Mouse (Mus musculus) embryonic facial prominence, embryonic 14.5 days (tissue): ENCODE measurements around the gene Rtl10. TPM values are rescaled to one million over a fixed set of nuclear protein-coding genes. Genes with fewer than 3 reads are reported as not detected.

Experiments used
- ATAC-seq: fragments of 200-750 bp; cut with Nextera tagmentation; 2 replicates; pipeline ENCODE4 v1.8.0; 2017; ENCODE audit warnings: low read depth, moderate number of reproducible peaks, moderate TSS enrichment
- DNase-seq: peaks from one replicate; pipeline ENCODE4 v3.0.0-alpha.2; 2015; ENCODE audit warnings: low spot score
- H3K27ac ChIP-seq: fragments of 300-500 bp; sonication (generic); replicated peaks from 2 replicates; pipeline ENCODE4 v1.5.1; 2014; ENCODE audit warnings: low read depth, mild to moderate bottlenecking, low read length, moderate library complexity
- H3K27me3 ChIP-seq: fragments of 300-500 bp; sonication (generic); replicated peaks from 2 replicates; pipeline ENCODE4 v1.6.1; 2014; ENCODE audit warnings: low read length; ENCODE audit not compliant: control insufficient read depth, insufficient read depth
- H3K36me3 ChIP-seq: fragments of 300-500 bp; sonication (generic); 2 replicates; pipeline ENCODE4 v1.6.1; 2014; ENCODE audit warnings: low read length, mixed read lengths; ENCODE audit not compliant: control insufficient read depth, insufficient read depth
- H3K4me1 ChIP-seq: fragments of 300-500 bp; sonication (generic); 2 replicates; pipeline ENCODE4 v1.6.1; 2014; ENCODE audit warnings: antibody characterized with exemption, low read length; ENCODE audit not compliant: control insufficient read depth, insufficient read depth
- H3K4me2 ChIP-seq: fragments of 300-500 bp; sonication (generic); 2 replicates; pipeline ENCODE4 v1.6.1; 2014; ENCODE audit warnings: low read depth, mild to moderate bottlenecking, low read length, moderate library complexity, mixed read lengths
- H3K4me3 ChIP-seq: fragments of 300-500 bp; sonication (generic); 2 replicates; pipeline ENCODE4 v1.5.1; 2014; ENCODE audit warnings: low read depth, mild to moderate bottlenecking, low read length
- H3K9ac ChIP-seq: fragments of 300-500 bp; sonication (generic); 2 replicates; pipeline ENCODE4 v1.6.1; 2014; ENCODE audit warnings: low read depth, mild to moderate bottlenecking, low read length, moderate library complexity, mixed read lengths
- H3K9me3 ChIP-seq: fragments of 300-500 bp; sonication (generic); 2 replicates; pipeline ENCODE4 v1.6.1; 2016; ENCODE audit warnings: low read length; ENCODE audit not compliant: control insufficient read depth
- WGBS: fragments of 180-500 bp; shearing (Covaris S2); extraction: QIAGEN DNeasy Blood & Tissue Kit; methylation state at CpG from one replicate; pipeline ENCODE4 v1.1.7; 2014; 5-methylcytosine and 5-hydroxymethylcytosine counted together
- polyA plus RNA-seq: library from polyadenylated mRNA; unstranded; fragments of >200 nt; fragmentation: Nextera tagmentation; extraction: Ambion mirVana; gene quantifications from 2 replicates; pipeline ENCODE4 v1.2.1, GENCODE M21; 2014

The Rtl10 gene
- polyA plus RNA-seq, 1 experiment from 2014 or later = 3.2 TPM

GRCm38 (mm10) chr16:18472976-18473375 is 25.7 kb upstream of the Rtl10 start:
- no peaks in the 10 kb centered on the region for H3K27me3 ChIP-seq
- H3K4me2 ChIP-seq = no peak overlapping the region
- ATAC-seq (no peak; the same call in 1 of the 2 replicates), DNase-seq (no peak)
- H3K4me3 ChIP-seq = no peak overlapping the region
- H3K36me3 ChIP-seq = no peaks in the 10 kb centered on the region; the same call in 1 of the 2 replicates
- no peak overlapping the region for H3K9ac ChIP-seq
- whole genome bisulfite sequencing = 89% methylated on average over 8 of the region's 8 CpGs
- no peak overlapping the region for H3K27ac ChIP-seq
- peaks cover 8% of the 10 kb centered on the region; the same call in 1 of the 2 replicates for H3K4me1 ChIP-seq
- H3K9me3 ChIP-seq = no peaks in the 10 kb centered on the region

GRCm38 (mm10) chr16:18474021-18474420 is 24.7 kb upstream of the Rtl10 start:
- Histone ChIP-seq H3K27ac (no peak overlapping the region), H3K9ac (no peak overlapping the region), H3K4me3 (no peak overlapping the region), H3K9me3 (no peaks in the 10 kb centered on the region), H3K36me3 (no peaks in the 10 kb centered on the region; the same call in 1 of the 2 replicates), H3K4me1 (peaks cover 8% of the 10 kb centered on the region; the same call in 1 of the 2 replicates), H3K27me3 (no peaks in the 10 kb centered on the region), H3K4me2 (no peak overlapping the region)
- ATAC-seq (no peak), DNase-seq (no peak)
- WGBS = 81% methylated on average over 2 of the region's 2 CpGs

- Histone ChIP-seq H3K9ac (no peak overlapping the region), H3K4me2 (no peak overlapping the region), H3K27ac (no peak overlapping the region), H3K4me1 (no peaks in the 10 kb centered on the region), H3K9me3 (no peaks in the 10 kb centered on the region), H3K4me3 (no peak overlapping the region), H3K36me3 (no peaks in the 10 kb centered on the region), H3K27me3 (no peaks in the 10 kb centered on the region)
- 71% methylated on average over 6 of the region's 6 CpGs for WGBS
- ATAC-seq = no peak
- DNase-seq = no peak
Observed at GRCm38 (mm10) chr16:18477996-18478395, 20.7 kb upstream of the Rtl10 start.

DNA sequence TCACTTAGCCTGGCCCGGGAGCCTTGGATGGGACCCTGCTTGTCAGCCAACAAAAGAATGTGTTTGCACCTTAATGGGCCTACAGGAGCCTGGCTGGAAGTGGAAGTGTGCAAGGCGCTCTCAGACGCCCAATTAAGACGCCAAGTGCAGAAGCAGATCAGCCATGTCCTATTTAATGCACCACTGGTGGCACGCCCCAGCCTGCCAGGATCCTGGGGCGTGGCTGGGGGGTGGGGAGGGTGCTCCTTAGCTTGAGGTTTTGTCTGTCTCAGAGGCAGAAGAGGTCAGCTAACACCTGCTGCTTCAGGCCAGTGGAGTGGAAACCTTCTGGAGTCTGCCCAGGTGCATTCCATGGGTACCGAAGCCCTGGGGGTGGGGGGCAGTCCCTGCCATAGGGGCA is 19.0 kb upstream of the Rtl10 start:
- Histone ChIP-seq H3K27me3 (no peaks in the 10 kb centered on the region), H3K9ac (no peak overlapping the region), H3K4me1 (no peaks in the 10 kb centered on the region; the same call in none of the 2 replicates), H3K4me2 (no peak overlapping the region), H3K36me3 (no peaks in the 10 kb centered on the region), H3K4me3 (no peak overlapping the region), H3K9me3 (no peaks in the 10 kb centered on the region), H3K27ac (no peak overlapping the region)
- 49% methylated on average over 7 of the region's 7 CpGs for WGBS
- ATAC-seq (peak; percentile 58), DNase-seq (peak; percentile 62)

DNA sequence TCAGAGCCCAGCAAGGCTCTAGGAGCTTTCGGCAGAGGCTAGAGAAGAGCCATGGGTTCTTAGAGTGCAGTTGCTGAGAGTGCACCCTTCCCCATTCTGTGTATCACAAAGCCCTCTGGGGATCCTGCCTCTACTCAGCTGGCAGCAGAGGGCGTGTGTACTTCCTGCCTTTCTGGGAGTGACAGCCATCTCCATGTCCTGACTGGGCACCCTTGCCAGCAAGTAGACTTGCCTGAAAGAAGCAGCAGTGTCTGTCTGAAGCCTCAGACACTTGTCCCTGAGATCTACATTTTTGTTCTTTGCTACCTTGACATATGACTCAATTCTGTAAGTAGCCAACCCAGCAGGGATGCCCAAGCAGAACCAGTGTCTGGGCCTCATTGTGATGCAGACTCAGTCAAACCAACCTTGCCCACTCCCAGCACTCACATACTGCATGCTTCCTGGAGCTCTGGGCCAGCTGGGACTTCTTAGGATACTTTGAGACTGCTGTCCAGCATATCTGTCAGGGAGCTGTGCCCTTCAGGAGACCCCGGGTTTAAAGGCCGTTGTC is 17.7 kb upstream of the Rtl10 start:
- Histone ChIP-seq H3K27ac (no peak overlapping the region), H3K4me2 (no peak overlapping the region), H3K9ac (no peak overlapping the region), H3K9me3 (no peaks in the 10 kb centered on the region), H3K36me3 (no peaks in the 10 kb centered on the region), H3K27me3 (no peaks in the 10 kb centered on the region), H3K4me3 (no peak overlapping the region), H3K4me1 (no peaks in the 10 kb centered on the region; the same call in none of the 2 replicates)
- DNase-seq (no peak), ATAC-seq (no peak)
- WGBS = 65% methylated on average over 4 of the region's 4 CpGs

GRCm38 (mm10) chr16:18482431-18482830 is 16.3 kb upstream of the Rtl10 start:
- no peaks in the 10 kb centered on the region for H3K27me3 ChIP-seq
- H3K9ac ChIP-seq = no peak overlapping the region
- ATAC-seq = no peak
- no peak overlapping the region for H3K4me2 ChIP-seq
- WGBS = 92% methylated on average over 3 of the region's 3 CpGs
- H3K4me1 ChIP-seq = no peaks in the 10 kb centered on the region; the same call in none of the 2 replicates
- DNase-seq = no peak
- no peaks in the 10 kb centered on the region for H3K9me3 ChIP-seq
- H3K27ac ChIP-seq = no peak overlapping the region
- no peak overlapping the region for H3K4me3 ChIP-seq
- H3K36me3 ChIP-seq = no peaks in the 10 kb centered on the region

DNA sequence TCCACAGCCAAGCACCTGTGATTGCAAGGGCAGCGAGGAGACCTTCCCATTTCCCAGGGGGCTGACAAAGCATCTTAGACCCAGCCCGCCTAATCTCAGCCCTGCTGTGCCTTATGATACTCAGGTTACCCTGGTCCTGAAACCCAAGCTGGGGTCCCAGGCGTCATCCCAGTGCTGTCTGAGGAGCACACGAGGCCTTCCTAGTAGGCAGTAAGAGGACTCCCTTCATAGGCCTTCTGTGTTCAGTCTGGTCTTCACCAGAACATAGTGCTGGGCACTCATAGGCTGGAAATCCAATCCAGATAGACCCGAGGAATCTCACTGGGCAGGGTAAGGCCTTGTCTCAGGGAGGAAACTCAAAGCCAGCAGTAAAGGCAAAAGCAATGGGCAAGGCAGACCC is 14.9 kb upstream of the Rtl10 start:
- peak overlapping the region; percentile 25; the same call in 1 of the 2 replicates for H3K27ac ChIP-seq
- ATAC-seq = no peak
- no peak overlapping the region for H3K4me2 ChIP-seq
- no peaks in the 10 kb centered on the region for H3K9me3 ChIP-seq
- no peaks in the 10 kb centered on the region; the same call in none of the 2 replicates for H3K4me1 ChIP-seq
- no peaks in the 10 kb centered on the region for H3K27me3 ChIP-seq
- no peaks in the 10 kb centered on the region for H3K36me3 ChIP-seq
- no peak for DNase-seq
- 56% methylated on average over 5 of the region's 5 CpGs for WGBS
- H3K4me3 ChIP-seq = no peak overlapping the region
- no peak overlapping the region for H3K9ac ChIP-seq

- H3K9me3 ChIP-seq = no peaks in the 10 kb centered on the region
- no peaks in the 10 kb centered on the region; the same call in none of the 2 replicates for H3K4me1 ChIP-seq
- H3K27me3 ChIP-seq = no peaks in the 10 kb centered on the region
- ATAC-seq (no peak), DNase-seq (no peak)
- H3K4me2 ChIP-seq = no peak overlapping the region
- H3K36me3 ChIP-seq = no peaks in the 10 kb centered on the region
- no peak overlapping the region for H3K4me3 ChIP-seq
- no peak overlapping the region for H3K9ac ChIP-seq
- H3K27ac ChIP-seq = peak overlapping the region; percentile 25
- 31% methylated on average over 4 of the region's 4 CpGs for WGBS
Observed at GRCm38 (mm10) chr16:18484386-18484785, 14.3 kb upstream of the Rtl10 start.
